Mouse (Mus musculus) monocyte, adult 59 days (primary cell): ENCODE data around the gene Tmem138. TPM values are rescaled to one million over a fixed set of nuclear protein-coding genes. Genes with fewer than 3 reads are reported as not detected.

Experiments
- total RNA-seq, 2 experiments: library from RNA; stranded (reverse); gene quantifications; one replicate each; pipeline ENCODE4 v1.2.4; 2023

Gene Tmem138
- 1 to 10 TPM; 1.9 to 4.3 TPM for total RNA-seq

GRCm38 (mm10) chr19:10576690-10577561 is at the start of gene Tmem138, which contains the start of gene Cyb561a3:
TSS of gene Tmem138 (minus strand) at chr19:10577362.
TSS of gene Cyb561a3 (plus strand) at chr19:10577172.

GRCm38 (mm10) chr19:10605293-10605900 is 28.2 kb upstream of the Tmem138 start, which contains the start of the genes Ddb1 and Tkfc:
TSS of gene Ddb1 (plus strand) at chr19:10605327.
TSS of gene Tkfc (minus strand) at chr19:10605654.

GRCm38 (mm10) chr19:10555624-10556510 is 21.3 kb downstream of the Tmem138 start, which contains the start of gene Tmem216:
TSS of gene Tmem216 (minus strand) at chr19:10556238.

GRCm38 (mm10) chr19:10525910-10526309 is 51.3 kb downstream of the Tmem138 start, which contains the start of gene Sdhaf2:
TSS of gene Sdhaf2 (minus strand) at chr19:10526142.

GRCm38 (mm10) chr19:10525106-10525901 is 51.9 kb downstream of the Tmem138 start, which contains the start of gene Cpsf7:
TSS of gene Cpsf7 (plus strand) at chr19:10525266.

Other genes with a start within 250 kb of the Tmem138 start
- not detected for gene Syt7, start 188.3 kb downstream of the Tmem138 start, total RNA-seq
- gene Lrrc10b, start 119.9 kb downstream of the Tmem138 start, total RNA-seq, result not detected
- gene Ppp1r32, start 94.4 kb downstream of the Tmem138 start, total RNA-seq, result 1 to 10 TPM; 2.3 to 3.8 TPM
- 100 to 1,000 TPM; 105 to 110 TPM for gene Cpsf7, start 52.1 kb downstream of the Tmem138 start, total RNA-seq
- 10 to 100 TPM; 35.0 to 43.7 TPM for gene Sdhaf2, start 51.2 kb downstream of the Tmem138 start, total RNA-seq
- gene Tmem216, start 21.1 kb downstream of the Tmem138 start, total RNA-seq, result 1 to 10 TPM; 2.8 to 3.1 TPM
- gene Cyb561a3, start 190 bp downstream of the Tmem138 start, total RNA-seq, result 10 to 100 TPM; 30.3 TPM
- 100 to 1,000 TPM; 103 to 134 TPM for gene Ddb1, start 28.0 kb upstream of the Tmem138 start, total RNA-seq
- 1 to 10 TPM; 4.3 to 4.7 TPM for gene Tkfc, start 28.3 kb upstream of the Tmem138 start, total RNA-seq
- gene Vwce, start 56.9 kb upstream of the Tmem138 start, total RNA-seq, result not detected
- not detected for gene Pga5, start 100.7 kb upstream of the Tmem138 start, total RNA-seq
- gene Vps37c, start 111.4 kb upstream of the Tmem138 start, total RNA-seq, result 10 to 100 TPM; 30.0 to 34.0 TPM
- 1 to 10 TPM; 1.0 to 1.5 TPM for gene Cd5, start 161.6 kb upstream of the Tmem138 start, total RNA-seq